Mouse (Mus musculus): ENCODE data around the gene Phyhd1.

Gene Phyhd1

DNA sequence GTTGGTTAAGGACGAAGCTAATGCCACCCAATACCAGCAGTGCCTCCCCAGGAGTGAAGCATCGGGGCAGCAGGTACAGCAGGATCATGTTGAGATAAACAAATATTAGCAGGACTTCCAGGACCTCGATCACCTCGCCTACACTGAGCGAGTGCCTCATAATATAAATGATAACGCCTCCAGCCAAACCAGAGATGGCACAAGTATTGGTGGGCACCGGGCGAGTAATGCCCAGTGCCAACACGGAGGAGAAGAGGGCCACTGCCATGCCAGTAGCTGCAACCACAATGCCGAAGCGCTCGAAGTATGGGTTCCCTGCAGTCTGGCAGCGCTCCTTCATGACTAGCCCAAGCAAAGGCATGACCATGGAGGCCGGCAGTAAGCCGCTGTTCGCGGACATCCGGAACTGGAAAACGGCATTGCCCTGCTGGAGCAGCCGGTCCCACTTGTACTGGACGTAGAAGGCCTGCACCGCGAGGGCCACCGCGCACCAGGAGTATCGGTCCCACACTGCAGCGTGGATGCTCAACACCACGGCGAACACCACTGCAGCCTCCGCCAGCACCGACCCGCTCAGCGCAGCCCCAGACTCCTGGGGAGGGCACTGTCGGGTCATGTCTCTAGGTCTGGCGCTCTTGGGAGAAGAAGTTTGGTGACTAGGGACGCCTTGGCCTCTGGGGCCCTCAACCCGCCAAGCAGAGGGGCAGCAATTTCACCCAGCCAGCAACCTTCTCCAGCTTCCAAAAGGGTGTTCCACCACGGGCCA, 19.6 kb downstream of the Phyhd1 start:
- DNase-seq, result peak; percentile 26

- DNase-seq, result peak; percentile 99
These were observed 20.4 kb downstream of the Phyhd1 start, which contains the start of the genes Dolk and Nup188 for GRCm38 (mm10) chr2:30286192-30287026. TSS of gene Dolk (minus strand) at chr2:30286334. TSS of gene Nup188 (plus strand) at chr2:30286397.

- DNase-seq, result no peak
These were observed 21.0 kb downstream of the Phyhd1 start for GRCm38 (mm10) chr2:30287027-30287373.

- no peak for DNase-seq
These were observed 33.5 kb downstream of the Phyhd1 start for GRCm38 (mm10) chr2:30299525-30299924.

DNA sequence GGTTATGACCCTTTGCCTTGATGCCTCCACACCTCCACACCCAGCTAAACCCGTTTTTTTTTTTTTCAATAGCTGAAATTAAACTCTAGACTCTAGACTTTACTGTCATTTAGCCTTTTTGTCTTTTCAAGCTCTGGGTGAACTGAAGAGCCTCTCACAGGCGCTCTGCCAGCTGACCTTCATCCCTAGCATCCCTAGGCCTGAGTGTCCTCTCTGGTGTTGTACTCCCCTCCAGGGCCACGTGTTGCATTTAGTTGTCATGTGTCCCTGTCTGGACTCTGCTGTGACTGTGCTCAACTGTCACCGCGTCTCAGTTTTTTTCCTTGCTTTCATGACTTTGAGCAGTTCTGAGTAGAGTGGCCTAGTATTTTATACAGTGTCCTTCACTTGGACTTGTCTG, 34.0 kb downstream of the Phyhd1 start:
- DNase-seq, result no peak

DNA sequence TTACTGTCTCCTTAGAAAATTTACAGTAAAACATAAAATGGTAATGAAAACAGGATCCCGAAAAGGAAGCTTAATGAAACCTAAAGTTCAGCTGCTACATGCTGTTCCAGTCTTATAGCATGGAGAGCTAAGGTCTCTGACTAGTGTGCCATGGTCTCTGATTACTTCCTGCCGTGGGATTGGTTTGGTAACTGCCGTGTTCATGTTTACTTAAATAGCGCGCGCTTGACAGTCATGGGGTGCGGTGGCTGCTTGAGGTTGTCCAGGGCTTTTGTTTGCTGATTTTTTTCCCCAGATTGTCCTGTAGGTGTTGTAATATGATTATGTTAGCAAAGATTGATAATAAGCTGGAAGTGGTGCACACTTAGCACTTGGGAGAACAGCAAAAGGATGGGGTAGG, 40.1 kb downstream of the Phyhd1 start:
- no peak for DNase-seq

GRCm38 (mm10) chr2:30309351-30309750, 43.3 kb downstream of the Phyhd1 start:
- DNase-seq, result no peak

GRCm38 (mm10) chr2:30311481-30311880, 45.5 kb downstream of the Phyhd1 start:
- no peak for DNase-seq

DNA sequence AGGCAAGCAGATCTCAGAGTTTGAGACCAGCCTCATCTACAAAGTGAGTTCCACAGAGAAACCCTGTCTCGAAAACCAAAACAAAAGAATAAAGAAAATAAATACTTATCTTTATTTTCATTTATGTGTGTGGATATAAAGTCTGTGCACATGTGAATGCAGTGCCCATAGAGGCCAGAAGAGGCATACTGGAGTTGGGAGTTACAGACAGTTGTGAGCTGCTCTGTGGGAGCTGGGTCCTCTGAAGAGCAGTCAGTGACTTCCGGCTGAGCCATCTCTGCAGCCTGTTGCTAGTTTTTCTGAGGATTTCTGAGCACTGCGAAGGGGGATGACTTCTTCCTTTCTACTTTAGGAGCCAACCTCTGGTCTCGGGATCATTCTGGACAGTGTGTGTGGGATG, 50.1 kb downstream of the Phyhd1 start:
- no peak for DNase-seq

- no peak for DNase-seq
These were observed 51.0 kb downstream of the Phyhd1 start for GRCm38 (mm10) chr2:30316955-30317354.

DNA sequence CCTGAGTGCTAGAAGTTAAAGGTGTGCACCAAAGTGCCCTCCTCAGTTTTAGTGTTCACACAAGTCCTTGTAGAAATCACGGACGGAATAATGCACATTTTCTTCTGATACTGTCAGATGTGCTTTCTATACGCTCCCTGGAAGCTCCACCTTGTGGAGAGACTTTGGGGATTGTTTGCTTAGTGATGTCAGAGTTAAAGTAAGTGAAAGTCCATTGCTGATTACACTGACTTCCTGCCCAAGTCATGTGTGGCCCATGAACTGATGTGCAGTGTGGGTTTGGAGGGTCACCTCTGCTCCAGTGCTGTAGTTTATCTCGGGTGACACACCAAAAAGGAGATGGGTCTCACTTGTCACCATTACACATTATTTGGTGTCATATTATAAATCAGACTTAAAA, 53.3 kb downstream of the Phyhd1 start:
- no peak for DNase-seq

DNA sequence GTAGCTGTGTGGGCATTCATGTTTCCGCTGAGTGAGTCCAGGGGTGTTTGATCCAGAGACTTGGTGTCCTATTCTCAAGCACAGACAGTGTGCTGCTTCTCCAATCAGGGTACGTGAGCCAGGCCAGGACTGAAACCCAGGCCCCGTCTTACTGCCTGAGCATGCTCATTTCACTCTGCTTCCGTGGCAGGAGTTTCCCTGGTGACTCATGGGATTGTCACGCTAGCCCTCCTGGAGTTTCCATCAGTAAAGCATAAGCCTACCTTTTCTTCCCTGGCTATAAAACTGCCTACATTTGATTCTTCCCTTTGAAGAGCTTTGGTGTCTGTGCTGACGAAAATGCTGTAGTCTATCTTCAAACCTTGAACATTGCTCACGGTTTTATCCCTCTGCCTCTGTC, 57.1 kb downstream of the Phyhd1 start:
- no peak for DNase-seq

- no peak for DNase-seq
These were observed 59.3 kb downstream of the Phyhd1 start for GRCm38 (mm10) chr2:30325296-30325695.

DNA sequence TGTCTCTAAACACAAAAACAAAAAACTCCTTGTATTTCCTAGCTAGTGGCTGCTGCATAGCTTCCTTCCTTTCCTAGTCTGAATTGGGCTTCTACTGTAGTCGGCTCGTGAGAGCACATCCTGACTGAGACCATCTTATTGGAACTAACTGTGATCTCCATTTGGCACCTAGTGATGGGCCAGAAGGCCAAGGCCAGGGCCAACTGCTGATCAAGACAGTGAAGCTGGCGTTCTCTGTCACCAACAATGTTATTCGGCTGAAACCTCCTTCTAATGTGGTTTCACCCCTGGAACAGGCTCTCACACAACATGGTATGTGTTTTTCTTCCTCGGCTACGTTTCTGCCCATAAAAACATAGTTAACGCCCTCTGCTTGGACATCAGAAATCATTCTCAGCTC, 61.3 kb downstream of the Phyhd1 start:
- DNase-seq, result no peak

DNA sequence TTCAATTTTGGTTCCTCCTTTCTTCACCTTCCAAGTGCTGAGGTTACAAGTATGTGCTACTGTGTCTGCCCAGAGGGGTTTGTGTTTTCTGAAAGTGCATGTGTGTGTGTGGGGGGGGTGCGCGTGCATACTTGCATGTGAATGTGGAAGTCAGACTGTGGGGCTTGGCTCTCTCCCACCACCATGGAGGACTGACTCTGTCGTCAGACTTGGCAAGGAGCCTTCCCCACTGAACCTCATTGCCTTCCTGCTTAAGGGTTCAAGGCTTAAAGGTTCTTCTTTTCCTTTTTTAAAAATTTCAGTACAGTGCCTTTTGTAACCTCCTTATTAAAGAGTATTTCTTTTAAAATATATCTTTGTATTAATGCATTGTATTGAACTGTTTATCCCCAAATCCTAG, 62.8 kb downstream of the Phyhd1 start:
- DNase-seq, result no peak
